Mouse (Mus musculus): ENCODE results near the gene Prdm5. TPM values are rescaled to one million over a fixed set of nuclear protein-coding genes. Genes with fewer than 3 reads are reported as not detected.

The Prdm5 gene
- polyA plus RNA-seq, 1 experiment from 2014 or later = 8.4 TPM

- Histone ChIP-seq H3K9me3 (replicated peaks) (no peaks in the 10 kb centered on the region), H3K36me3 (ENCODE audit: poor library complexity, severe bottlenecking) (no peaks in the 10 kb centered on the region), H3K4me2 (no peak overlapping the region), H3K4me1 (no peaks in the 10 kb centered on the region), H3K4me3 (no peak overlapping the region), H3K27me3 (no peaks in the 10 kb centered on the region), H3K9ac (no peak overlapping the region), H3K27ac (no peak overlapping the region)
- 95% methylated on average over 4 of the region's 4 CpGs for WGBS
- ATAC-seq = no peak
Observed at GRCm38 (mm10) chr6:65842579-65842978, 63.8 kb downstream of the Prdm5 start.

DNA sequence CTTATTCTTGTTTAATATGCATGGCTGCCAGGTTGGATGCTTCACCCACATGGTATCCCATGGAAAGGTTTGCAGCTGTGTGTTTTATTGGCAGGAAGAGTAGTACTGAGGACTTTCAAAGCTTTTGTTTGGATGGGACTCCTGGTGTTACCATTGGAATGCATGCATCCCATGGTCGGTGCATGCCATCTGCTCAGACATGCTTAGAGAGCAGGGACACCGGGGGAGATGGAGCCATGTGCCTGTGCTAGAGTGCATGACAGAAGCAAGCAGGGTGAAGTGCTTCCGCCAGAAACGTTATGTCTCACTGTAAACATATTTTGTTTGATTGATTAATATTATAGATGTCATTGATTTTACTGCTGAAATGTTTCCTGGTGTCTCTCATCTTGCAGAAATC lies 70.3 kb downstream of the Prdm5 start:
- Histone ChIP-seq H3K27ac (no peak overlapping the region), H3K27me3 (no peaks in the 10 kb centered on the region), H3K36me3 (ENCODE audit: poor library complexity, severe bottlenecking) (no peaks in the 10 kb centered on the region), H3K4me3 (no peak overlapping the region), H3K4me2 (no peak overlapping the region), H3K9ac (no peak overlapping the region), H3K4me1 (peaks cover 2% of the 10 kb centered on the region; the same call in 1 of the 2 replicates), H3K9me3 (replicated peaks) (no peaks in the 10 kb centered on the region)
- ATAC-seq = no peak
- 79% methylated on average over 4 of the region's 4 CpGs for WGBS

GRCm38 (mm10) chr6:65849687-65850086 lies 70.9 kb downstream of the Prdm5 start:
- Histone ChIP-seq H3K9ac (no peak overlapping the region), H3K4me1 (peaks cover 7% of the 10 kb centered on the region), H3K4me2 (no peak overlapping the region), H3K27me3 (no peaks in the 10 kb centered on the region), H3K4me3 (no peak overlapping the region), H3K9me3 (replicated peaks) (no peaks in the 10 kb centered on the region), H3K36me3 (ENCODE audit: poor library complexity, severe bottlenecking) (no peaks in the 10 kb centered on the region), H3K27ac (no peak overlapping the region)
- WGBS = 87% methylated on average over 3 of the region's 3 CpGs
- ATAC-seq = no peak

- H3K9me3 ChIP-seq (replicated peaks) = no peaks in the 10 kb centered on the region
- no peak overlapping the region for H3K9ac ChIP-seq
- H3K4me2 ChIP-seq = no peak overlapping the region
- ATAC-seq = no peak
- no peaks in the 10 kb centered on the region for H3K27me3 ChIP-seq
- whole genome bisulfite sequencing = 89% methylated on average over 3 of the region's 3 CpGs
- H3K27ac ChIP-seq = no peak overlapping the region
- H3K36me3 ChIP-seq (ENCODE audit: poor library complexity, severe bottlenecking) = no peaks in the 10 kb centered on the region
- H3K4me1 ChIP-seq = peaks cover 12% of the 10 kb centered on the region
- no peak overlapping the region for H3K4me3 ChIP-seq
Observed at GRCm38 (mm10) chr6:65850221-65850620, 71.4 kb downstream of the Prdm5 start.

DNA sequence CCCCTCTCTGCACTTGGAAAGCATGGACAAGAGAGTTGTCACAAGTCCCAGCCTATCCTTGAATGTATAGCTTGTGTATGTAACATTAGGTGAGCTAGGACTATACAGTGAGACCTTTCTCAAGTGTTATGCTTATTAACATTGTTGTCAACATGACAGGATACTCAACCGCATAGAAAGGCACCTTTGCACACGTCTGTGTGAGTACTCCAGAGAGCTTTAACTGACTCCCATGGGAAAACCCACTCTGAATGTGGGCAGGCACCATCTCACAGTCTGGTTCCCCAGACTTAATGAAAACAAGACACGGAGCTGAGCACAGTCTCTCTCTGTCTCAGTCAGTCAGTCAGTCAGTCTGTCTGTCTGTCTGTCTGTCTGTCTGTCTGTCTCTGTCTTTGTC lies 75.2 kb downstream of the Prdm5 start:
- no peaks in the 10 kb centered on the region for H3K36me3 ChIP-seq (ENCODE audit: poor library complexity, severe bottlenecking)
- no peak overlapping the region for H3K4me2 ChIP-seq
- no peaks in the 10 kb centered on the region for H3K9me3 ChIP-seq (replicated peaks)
- H3K9ac ChIP-seq = no peak overlapping the region
- ATAC-seq = no peak
- 72% methylated on average over 3 of the region's 3 CpGs for WGBS
- peaks cover 12% of the 10 kb centered on the region for H3K4me1 ChIP-seq
- no peak overlapping the region for H3K4me3 ChIP-seq
- no peaks in the 10 kb centered on the region for H3K27me3 ChIP-seq
- no peak overlapping the region for H3K27ac ChIP-seq

DNA sequence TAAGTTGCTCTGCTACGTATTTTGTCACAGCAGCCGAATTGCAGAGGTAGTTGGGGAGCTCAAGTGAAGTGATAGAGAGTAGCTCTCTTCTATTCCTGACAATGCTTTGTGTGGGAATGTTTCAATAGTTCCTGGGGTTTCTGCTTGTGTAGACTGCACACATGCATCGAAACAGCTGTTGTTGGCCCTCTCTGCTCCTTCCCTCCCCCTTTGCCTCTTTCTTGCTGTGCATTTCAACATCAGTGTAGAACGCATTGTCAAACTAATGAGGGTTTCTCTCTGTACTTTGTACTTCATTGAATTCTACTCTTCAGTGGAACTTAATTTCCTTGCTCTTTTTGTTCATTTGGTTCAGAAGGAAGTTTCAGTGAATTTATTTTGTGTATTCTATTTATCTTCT lies 75.8 kb downstream of the Prdm5 start:
- Histone ChIP-seq H3K4me3 (no peak overlapping the region), H3K36me3 (ENCODE audit: poor library complexity, severe bottlenecking) (no peaks in the 10 kb centered on the region), H3K4me2 (no peak overlapping the region), H3K9ac (no peak overlapping the region), H3K9me3 (replicated peaks) (no peaks in the 10 kb centered on the region), H3K27ac (no peak overlapping the region), H3K4me1 (peaks cover 12% of the 10 kb centered on the region), H3K27me3 (no peaks in the 10 kb centered on the region)
- WGBS = 38% methylated on average over 4 of the region's 4 CpGs
- ATAC-seq = no peak

DNA sequence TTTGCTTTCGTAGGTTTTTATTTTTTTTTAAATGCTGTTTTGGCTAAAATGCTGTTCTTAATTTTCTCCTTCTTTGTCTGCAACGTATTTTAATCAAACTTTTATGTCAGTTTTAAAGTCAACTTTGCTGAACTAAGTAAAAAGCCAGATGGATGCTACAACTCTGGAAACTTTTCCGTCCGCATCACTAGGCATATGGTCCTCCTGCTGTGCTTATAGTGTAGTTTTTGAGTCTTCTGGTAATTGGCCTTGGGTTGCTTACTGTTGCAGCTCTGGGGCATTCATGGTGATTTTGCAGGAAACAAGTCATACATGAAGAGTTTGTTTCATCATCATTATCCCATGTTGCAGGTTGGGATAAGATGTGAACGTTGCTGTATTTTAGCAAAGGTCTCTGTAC lies 81.8 kb downstream of the Prdm5 start:
- no peaks in the 10 kb centered on the region for H3K36me3 ChIP-seq (ENCODE audit: poor library complexity, severe bottlenecking)
- no peak overlapping the region for H3K27ac ChIP-seq
- H3K4me2 ChIP-seq = no peak overlapping the region
- no peak overlapping the region for H3K4me3 ChIP-seq
- H3K27me3 ChIP-seq = no peaks in the 10 kb centered on the region
- ATAC-seq = no peak
- WGBS = 78% methylated on average over 5 of the region's 5 CpGs
- H3K9me3 ChIP-seq (replicated peaks) = no peaks in the 10 kb centered on the region
- H3K4me1 ChIP-seq = no peaks in the 10 kb centered on the region
- H3K9ac ChIP-seq = no peak overlapping the region

- Histone ChIP-seq H3K4me3 (no peak overlapping the region), H3K27me3 (no peaks in the 10 kb centered on the region), H3K4me1 (no peaks in the 10 kb centered on the region), H3K4me2 (no peak overlapping the region), H3K9me3 (replicated peaks) (no peaks in the 10 kb centered on the region), H3K9ac (no peak overlapping the region), H3K27ac (no peak overlapping the region), H3K36me3 (ENCODE audit: poor library complexity, severe bottlenecking) (no peaks in the 10 kb centered on the region)
- 87% methylated on average over 3 of the region's 3 CpGs for WGBS
- ATAC-seq = no peak
Observed at GRCm38 (mm10) chr6:65862836-65863235, 84.0 kb downstream of the Prdm5 start.

DNA sequence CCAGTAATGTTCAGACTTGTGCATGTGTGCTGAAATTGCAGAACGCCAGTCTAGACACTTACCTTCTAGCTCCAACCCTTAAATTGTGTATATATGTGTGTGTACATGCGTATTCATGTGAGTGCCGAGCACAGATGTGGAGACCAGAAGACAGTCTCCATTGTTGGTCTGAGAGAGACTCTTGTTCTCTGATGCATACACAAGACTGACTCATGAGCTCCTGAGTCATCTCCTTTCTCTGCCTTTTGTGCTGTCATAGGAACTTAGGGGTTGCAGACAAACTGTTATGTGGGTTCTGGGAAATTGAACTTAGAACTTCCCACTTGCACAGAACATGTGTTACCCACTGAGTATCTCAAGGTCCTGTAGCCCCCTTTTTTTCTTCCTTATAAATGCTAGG lies 85.4 kb downstream of the Prdm5 start:
- Histone ChIP-seq H3K4me2 (no peak overlapping the region), H3K9me3 (replicated peaks) (no peaks in the 10 kb centered on the region), H3K9ac (no peak overlapping the region), H3K36me3 (ENCODE audit: poor library complexity, severe bottlenecking) (no peaks in the 10 kb centered on the region), H3K4me1 (no peaks in the 10 kb centered on the region), H3K27me3 (no peaks in the 10 kb centered on the region), H3K27ac (no peak overlapping the region), H3K4me3 (no peak overlapping the region)
- WGBS = 93% methylated on average over 3 of the region's 3 CpGs
- no peak for ATAC-seq

DNA sequence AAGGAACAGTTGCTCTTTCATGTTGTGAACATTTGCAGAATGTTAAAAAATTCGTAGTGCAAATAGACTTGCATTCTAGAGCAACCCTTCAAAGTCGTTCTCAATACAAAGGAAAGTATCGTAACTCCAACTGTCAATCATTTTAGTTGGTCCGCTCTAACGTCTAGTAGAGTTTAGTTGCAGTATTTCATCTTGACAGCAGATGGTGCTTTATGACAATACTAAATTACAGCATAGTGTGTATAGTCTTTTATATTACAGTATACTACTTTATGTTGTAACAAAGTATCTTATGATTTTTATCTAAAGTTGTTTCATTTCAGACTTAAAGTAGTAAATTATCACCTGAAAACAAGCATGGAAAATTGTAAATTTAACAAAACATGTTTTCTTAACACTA lies 86.1 kb downstream of the Prdm5 start:
- WGBS = 87% methylated on average over 5 of the region's 5 CpGs
- no peaks in the 10 kb centered on the region for H3K27me3 ChIP-seq
- H3K36me3 ChIP-seq (ENCODE audit: poor library complexity, severe bottlenecking) = no peaks in the 10 kb centered on the region
- no peak for ATAC-seq
- no peak overlapping the region for H3K27ac ChIP-seq
- H3K9me3 ChIP-seq (replicated peaks) = no peaks in the 10 kb centered on the region
- no peak overlapping the region for H3K4me3 ChIP-seq
- no peaks in the 10 kb centered on the region for H3K4me1 ChIP-seq
- H3K4me2 ChIP-seq = no peak overlapping the region
- H3K9ac ChIP-seq = no peak overlapping the region

GRCm38 (mm10) chr6:65865861-65866260 lies 87.1 kb downstream of the Prdm5 start:
- WGBS = 95% methylated on average over 4 of the region's 4 CpGs
- Histone ChIP-seq H3K27me3 (no peaks in the 10 kb centered on the region), H3K4me3 (no peak overlapping the region), H3K27ac (no peak overlapping the region), H3K36me3 (ENCODE audit: poor library complexity, severe bottlenecking) (no peaks in the 10 kb centered on the region), H3K4me2 (no peak overlapping the region), H3K9me3 (replicated peaks) (no peaks in the 10 kb centered on the region), H3K4me1 (no peaks in the 10 kb centered on the region), H3K9ac (no peak overlapping the region)
- no peak for ATAC-seq

- no peak overlapping the region for H3K27ac ChIP-seq
- H3K27me3 ChIP-seq = no peaks in the 10 kb centered on the region
- no peak for ATAC-seq
- H3K9ac ChIP-seq = no peak overlapping the region
- no peaks in the 10 kb centered on the region for H3K4me1 ChIP-seq
- H3K9me3 ChIP-seq (replicated peaks) = no peaks in the 10 kb centered on the region
- no peaks in the 10 kb centered on the region for H3K36me3 ChIP-seq (ENCODE audit: poor library complexity, severe bottlenecking)
- H3K4me2 ChIP-seq = no peak overlapping the region
- no peak overlapping the region for H3K4me3 ChIP-seq
- whole genome bisulfite sequencing = 82% methylated on average over 6 of the region's 6 CpGs
Observed at GRCm38 (mm10) chr6:65871754-65872278, 93.0 kb downstream of the Prdm5 start.

GRCm38 (mm10) chr6:65878300-65878699 lies 99.5 kb downstream of the Prdm5 start:
- Histone ChIP-seq H3K9ac (no peak overlapping the region), H3K4me2 (no peak overlapping the region), H3K9me3 (replicated peaks) (no peaks in the 10 kb centered on the region), H3K27me3 (no peaks in the 10 kb centered on the region), H3K4me1 (no peaks in the 10 kb centered on the region), H3K4me3 (no peak overlapping the region), H3K36me3 (ENCODE audit: poor library complexity, severe bottlenecking) (no peaks in the 10 kb centered on the region), H3K27ac (no peak overlapping the region)
- 92% methylated on average over 1 of the region's 1 CpGs for WGBS
- no peak for ATAC-seq

Measured in forebrain, embryonic 13.5 days (tissue).